Mouse (Mus musculus) B cell, adult 2 months (primary cell): ENCODE results near the gene Ppp2r3a.

ENCODE experiments used
- DNase-seq, 2 experiments: peaks; one replicate each; pipeline ENCODE4 v3.0.0; 2022

Ppp2r3a gene

DNA sequence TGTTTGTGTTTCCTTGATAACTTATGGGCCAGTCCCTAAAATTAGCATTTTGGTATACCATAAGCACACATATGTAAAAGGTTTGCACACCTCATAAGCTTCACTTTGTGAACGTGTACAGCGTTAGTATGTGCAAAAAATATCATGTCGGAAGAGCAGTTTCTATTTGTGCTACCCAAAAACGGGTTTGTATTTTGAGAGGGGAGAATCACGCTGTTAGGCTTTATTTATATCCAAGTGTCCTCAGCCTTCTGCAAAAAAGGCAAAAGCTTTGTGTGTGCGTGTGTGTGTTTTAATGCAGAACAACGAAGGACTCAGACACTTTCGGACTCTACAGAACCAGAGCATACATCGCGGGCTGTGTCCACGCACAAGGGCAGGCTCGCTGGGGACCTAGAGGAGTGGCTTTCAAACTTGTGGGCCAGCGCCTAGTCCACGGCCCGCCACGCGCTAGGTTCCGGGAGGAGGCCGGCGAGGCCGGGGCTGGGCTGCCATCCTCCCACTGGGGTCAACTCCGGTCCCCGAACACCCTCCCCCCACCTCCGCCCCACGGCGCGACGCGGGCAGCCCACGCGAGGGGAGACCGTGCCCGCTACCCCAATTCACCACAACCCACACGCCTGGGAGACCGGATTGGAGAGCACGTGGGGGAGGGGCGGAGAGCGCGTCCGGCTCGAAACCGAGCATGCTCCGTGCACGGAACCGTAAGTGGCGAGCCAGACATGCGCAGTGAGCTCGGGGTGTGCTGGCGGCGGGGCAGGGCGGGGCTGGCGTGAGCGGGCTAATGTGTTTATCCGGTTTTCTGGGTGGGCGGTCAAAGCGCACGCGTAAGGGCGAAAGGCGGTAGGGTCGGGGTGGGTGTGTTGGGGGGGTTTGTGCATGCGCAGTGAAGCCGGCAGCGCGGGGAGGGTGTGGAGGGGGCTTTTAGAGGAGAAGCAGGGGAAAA lies 178.3 kb downstream of the Ppp2r3a start:
- DNase-seq: peak; percentile 96 to 97

DNA sequence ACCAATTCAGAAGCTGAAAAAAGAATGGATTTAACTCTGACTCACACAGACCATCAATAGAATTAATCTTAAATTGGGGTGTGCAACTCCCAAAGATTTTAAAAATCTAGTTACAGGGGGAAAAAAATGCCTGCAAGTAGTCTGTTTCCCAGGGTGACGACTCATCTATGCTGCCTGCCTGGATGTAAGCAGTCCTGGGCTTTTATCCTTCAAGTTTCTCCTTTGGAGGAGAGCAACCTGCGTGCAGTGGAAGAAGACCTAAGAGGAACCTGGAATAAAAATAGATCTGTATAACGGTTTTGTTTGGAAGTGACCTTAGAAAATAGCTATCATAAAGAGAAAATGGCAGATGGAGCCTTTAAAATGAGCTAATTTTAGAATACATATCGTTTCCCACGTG lies 179.1 kb downstream of the Ppp2r3a start:
- no peak for DNase-seq

DNA sequence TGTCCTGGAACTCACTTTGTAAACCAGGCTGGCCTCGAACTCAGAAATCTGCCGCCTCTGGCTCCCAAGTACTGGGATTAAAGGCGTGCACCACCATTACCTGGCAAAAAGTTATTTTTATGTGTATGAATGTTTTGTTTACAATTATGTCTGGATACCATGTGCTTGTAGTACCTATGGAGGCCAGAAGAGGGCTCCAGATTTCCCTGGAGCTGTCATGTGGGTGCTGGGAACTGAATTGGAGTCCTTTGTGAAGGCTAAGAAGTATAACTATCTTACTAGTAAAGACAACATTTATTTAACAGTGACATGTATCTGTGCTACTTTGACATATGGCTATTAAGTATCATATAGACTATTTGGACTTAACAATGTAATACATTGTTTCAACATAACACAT lies 181.8 kb downstream of the Ppp2r3a start:
- peak; percentile 27 to 35 for DNase-seq

DNA sequence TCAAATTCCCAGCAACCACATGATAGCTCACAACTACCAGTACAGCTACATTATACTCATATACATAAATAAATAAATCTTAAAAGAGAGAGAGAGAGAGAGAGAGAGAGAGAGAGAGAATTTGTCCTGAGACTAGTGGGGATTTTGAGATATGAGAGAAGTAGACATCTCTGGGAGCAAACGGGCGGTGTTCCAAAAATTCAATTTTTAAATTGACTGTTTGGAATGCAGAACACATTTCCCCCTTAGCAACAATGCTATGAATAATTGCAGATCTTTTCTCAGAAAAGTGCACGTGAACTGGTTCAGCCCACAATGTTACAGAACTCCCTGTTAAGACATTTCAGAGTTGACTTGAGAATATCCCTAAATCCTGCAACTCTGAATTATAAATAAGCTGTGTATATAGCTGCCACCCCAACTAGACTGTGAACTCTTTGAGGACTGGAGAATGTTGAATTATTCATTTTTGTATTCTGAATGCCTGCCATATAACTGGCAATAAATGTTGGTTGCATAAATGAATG lies 186.5 kb downstream of the Ppp2r3a start:
- DNase-seq: no peak

DNA sequence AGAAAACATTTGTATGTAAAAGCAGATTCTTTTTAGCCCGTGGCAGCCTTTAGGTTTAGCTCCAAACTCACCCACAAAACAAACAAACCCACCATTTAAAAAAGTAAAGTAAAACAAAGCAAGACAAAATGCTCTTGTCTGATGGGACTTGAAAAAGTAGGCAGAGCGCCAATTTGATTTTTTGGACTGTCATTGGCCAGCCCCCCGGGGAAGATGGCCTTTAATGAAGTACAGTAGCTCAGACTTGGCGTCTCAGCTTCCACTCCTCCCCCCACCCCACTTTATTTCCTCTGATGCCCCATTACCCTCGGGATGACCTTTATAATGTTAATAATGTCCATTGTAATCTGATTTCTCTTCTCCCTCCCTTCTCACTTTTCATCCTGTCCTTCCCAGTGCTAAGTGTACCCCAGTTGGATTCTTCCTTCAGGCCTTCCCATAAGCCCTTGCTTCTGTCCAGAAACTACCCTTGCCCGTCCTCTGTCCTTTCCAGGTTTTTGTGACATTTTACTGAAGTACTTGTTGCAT lies 189.3 kb downstream of the Ppp2r3a start:
- DNase-seq: no peak

DNA sequence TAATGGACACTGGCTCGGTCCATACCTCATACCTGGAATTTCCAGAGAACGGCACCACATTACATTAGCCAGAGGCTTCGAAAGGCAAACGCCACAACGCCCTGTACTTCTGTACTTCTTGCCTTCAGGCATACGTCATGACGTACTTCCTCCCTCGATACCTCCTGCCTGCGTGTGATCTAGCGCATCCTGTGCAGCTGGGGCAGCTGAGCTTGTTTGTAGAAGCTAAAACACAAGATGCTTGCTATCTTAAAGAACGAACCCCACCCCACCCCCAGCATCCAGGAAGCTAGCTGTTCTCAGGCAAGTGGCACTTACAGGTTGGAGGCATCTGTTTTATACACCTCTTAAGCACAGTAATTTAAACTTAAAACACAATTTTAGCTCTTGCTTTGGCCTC lies 190.6 kb downstream of the Ppp2r3a start:
- DNase-seq: peak; percentile 75 to 79

DNA sequence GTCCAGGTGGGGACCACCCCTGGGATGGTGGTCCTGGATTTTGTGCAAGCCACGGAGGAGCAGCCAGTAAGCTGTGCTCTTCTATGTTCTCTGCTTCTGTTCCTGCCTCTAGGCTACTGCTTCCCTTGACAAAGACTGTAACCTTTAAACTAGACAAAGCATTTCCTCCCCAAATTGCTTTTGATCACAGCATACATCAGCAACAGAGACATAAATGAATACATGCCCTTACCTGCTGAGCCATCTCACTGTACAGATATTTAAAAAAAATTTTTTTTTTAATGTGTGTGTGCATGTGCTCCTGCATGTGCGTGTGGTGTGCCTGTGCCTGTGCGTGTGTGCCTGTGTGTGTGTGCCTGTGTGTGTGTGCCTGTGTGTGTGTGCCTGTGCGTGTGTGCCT lies 194.4 kb downstream of the Ppp2r3a start:
- DNase-seq: no peak
